Mouse (Mus musculus) C3H10T1/2 (cell line): ENCODE measurements around the gene Gng5. TPM values are rescaled to one million over a fixed set of nuclear protein-coding genes. Genes with fewer than 3 reads are reported as not detected.

Experiments
- polyA plus RNA-seq, 2 experiments: library from polyadenylated mRNA; unstranded; fragments of >200 nt; fragmentation: generic; extraction: Trizol; gene quantifications; one replicate each; pipeline ENCODE4 v1.2.1; 2012; ENCODE audit warnings: missing spikeins in 2 of 2

Gng5 gene
- 100 to 1,000 TPM; 233 to 267 TPM for polyA plus RNA-seq

GRCm38 (mm10) chr3:146499431-146500002 lies at the start of gene Gng5, which contains the start of gene Spata1:
TSS of gene Gng5 (plus strand) at chr3:146499807.
TSS of gene Spata1 (minus strand) at chr3:146499753.

GRCm38 (mm10) chr3:146520798-146521651 lies 21.4 kb downstream of the Gng5 start, which contains the start of gene Rpf1:
TSS of gene Rpf1 (minus strand) at chr3:146521429.

Other genes starting within 250 kb of the Gng5 start
- 1 to 10 TPM in 1 of 2 experiments, under 1 TPM in 1; 0.82 to 4.0 TPM for gene Ssx2ip, start 95.2 kb upstream of the Gng5 start, polyA plus RNA-seq
- 1 to 10 TPM in 1 of 2 experiments, under 1 TPM in 1; 0.21 to 1.7 TPM for gene Ctbs, start 50.0 kb upstream of the Gng5 start, polyA plus RNA-seq
- 1 to 10 TPM in 1 of 2 experiments, under 1 TPM in 1; 0.01 to 1.5 TPM for gene Spata1, start 54 bp upstream of the Gng5 start, polyA plus RNA-seq
- gene Rpf1, start 21.6 kb downstream of the Gng5 start, polyA plus RNA-seq, result 1 to 10 TPM; 2.3 to 9.8 TPM
- not detected for gene Uox, start 70.6 kb downstream of the Gng5 start, polyA plus RNA-seq
- gene Dnase2b, start 115.8 kb downstream of the Gng5 start, polyA plus RNA-seq, result not detected
- gene 4930503B20Rik, start 151.5 kb downstream of the Gng5 start, polyA plus RNA-seq, result not detected
- gene Samd13, start 185.8 kb downstream of the Gng5 start, polyA plus RNA-seq, result not detected